Mouse (Mus musculus) adrenal gland (tissue): Measurements from ENCODE around the gene Nr4a1.

Experiments used
- intact Hi-C: fragments of 180-260 bp; cut with DNase I; formaldehyde crosslinking; loops from one replicate; pipeline ENCODE4 v1.15.1; 2025

Nr4a1 gene

GRCm38 (mm10) chr15:101232607-101233006 is 21.5 kb upstream of the Nr4a1 start:
- intact Hi-C loops: no loop called here

DNA sequence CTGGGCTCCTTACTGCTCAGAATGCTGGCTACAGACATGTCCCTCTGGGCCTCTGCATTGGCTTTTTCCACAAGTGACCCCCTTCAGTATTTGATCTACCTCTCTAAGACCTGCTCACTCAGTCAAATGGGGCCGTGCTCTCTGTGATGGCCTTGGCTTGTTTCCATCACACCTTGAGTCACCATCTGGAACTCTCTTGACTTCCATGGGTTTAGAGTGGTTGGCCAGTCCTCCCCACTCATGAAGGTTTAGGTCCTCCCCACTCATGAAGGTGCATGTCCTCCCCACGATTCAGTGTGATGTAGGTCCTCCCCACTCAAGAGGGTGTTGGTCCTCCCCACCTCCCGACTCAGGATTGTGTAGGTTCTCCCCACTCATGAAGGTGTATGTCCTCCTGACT is 20.9 kb upstream of the Nr4a1 start:
- intact Hi-C loops: no loop called here

GRCm38 (mm10) chr15:101233641-101234275 is 20.3 kb upstream of the Nr4a1 start:
- intact Hi-C loops: no loop called here

DNA sequence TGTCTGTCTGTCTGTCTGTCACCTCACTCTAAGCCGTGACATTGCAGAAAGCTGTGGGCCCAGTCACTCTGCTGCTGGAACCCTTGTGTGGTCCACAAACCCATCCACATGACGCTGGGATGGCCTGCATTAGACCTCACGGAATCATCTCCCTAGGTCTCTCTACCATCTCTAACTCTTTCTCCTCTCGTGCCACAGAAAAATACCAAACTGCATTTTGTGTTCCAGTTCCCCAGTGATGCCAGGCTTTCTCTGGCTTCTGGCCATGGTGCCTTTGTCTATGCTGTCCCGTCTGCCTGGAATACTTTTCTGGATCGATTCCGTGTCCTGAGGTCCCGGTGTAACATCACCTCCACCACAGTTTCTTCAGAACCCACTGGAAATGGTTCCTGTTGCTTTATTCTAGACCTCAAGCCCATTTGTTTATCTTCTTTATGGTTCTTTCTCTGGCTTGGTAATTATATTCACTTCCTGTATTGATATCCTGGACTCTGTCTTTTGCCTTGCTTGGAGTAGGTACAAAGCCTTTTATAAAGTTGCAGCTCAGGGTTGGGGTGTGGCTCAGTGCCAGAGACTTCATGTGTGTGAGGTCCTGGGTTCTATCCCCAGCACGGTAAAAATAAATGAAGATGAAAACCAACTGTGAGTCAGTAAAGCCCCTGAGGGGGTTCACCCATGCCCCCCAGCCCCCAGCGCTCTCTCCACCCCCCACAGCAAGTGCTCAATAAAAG is 19.3 kb upstream of the Nr4a1 start:
- intact Hi-C loops: no loop called here

GRCm38 (mm10) chr15:101235342-101235698 is 18.7 kb upstream of the Nr4a1 start:
- intact Hi-C loops: no loop called here

GRCm38 (mm10) chr15:101235728-101236327 is 18.2 kb upstream of the Nr4a1 start:
- intact Hi-C loops: no loop called here

GRCm38 (mm10) chr15:101236878-101237277 is 17.2 kb upstream of the Nr4a1 start:
- intact Hi-C loops: loop anchor here (1.0 kb wide), 1 partner anchor 15 kb away; no protein-coding TSS in a partner anchor

DNA sequence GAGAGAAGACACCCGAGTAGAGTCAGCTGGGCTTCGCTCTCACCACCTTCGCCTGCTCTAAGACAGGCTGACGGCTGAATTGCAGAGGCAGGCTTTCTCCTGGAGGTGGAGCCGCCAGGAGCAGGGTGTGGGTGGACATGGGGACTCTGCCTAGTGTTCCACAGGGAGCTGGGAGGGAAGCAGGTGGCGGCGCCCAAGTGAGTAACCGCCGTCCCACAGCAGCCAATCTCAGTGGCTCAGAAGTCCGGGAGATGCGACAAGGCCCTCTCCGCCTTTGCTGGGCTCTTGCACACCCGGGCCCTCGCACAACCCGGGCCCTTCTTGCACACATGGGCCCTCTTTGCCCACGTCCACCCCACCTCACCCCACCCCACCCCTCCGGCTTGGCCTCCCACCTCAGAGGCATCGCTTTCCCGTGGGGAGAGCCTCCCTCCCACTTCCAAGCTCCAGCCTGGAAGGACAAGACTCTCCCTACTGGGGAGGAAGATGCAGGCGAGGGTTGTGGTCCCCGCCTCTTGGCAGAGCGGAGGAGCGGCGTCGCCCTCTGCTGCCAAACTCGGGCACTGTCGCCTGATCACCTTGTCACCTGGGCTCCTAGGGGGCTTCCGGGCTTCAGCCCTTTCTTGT is 15.1 kb upstream of the Nr4a1 start:
- intact Hi-C loops: loop anchor here (2.0 kb wide), 1 partner anchor 78 kb away; no protein-coding TSS in a partner anchor

DNA sequence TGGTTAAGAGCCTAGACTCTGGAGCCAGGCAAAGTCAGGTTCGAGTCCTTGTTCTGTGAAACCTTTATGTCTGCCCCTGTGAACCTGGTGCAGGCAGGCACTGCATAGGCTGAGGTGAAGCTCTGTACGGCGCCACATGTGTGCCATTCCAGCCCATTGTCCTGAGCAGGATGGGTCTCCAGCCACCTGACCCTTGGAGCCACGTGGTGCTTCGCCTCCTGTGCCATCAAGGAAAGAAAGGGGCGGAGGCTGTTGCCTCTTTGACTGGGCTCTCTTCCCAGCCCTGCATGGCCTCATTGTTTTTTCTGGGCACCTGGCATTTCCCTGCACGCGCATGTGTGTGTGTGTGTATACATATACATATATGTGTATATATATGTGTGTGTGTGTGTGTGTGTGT is 14.2 kb upstream of the Nr4a1 start:
- intact Hi-C loops: loop anchor here (1.0 to 2.0 kb wide), 2 partner anchors 43 to 77 kb away; no protein-coding TSS in a partner anchor

GRCm38 (mm10) chr15:101240799-101241204 is 13.3 kb upstream of the Nr4a1 start:
- intact Hi-C loops: loop anchor here (1.0 kb wide), 1 partner anchor 42 kb away; no protein-coding TSS in a partner anchor

DNA sequence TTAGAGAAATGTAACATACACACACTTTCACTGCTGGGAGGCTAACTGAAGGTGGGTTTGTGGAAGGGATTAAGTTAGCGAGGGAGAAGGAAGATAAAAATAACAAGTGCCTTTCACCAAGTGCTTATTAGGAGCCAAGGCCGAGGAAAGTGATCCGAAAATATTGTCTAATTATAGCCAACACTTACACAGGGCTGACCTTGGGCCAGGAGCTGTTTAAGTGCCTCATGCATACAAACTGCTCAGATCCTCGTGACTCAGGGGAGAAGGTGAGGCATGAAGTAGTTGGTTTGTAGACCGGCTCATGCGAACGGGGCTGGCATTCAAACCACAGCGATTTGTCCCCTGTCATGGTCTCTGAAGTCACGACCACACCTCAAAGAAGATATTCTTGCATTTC is 12.8 kb upstream of the Nr4a1 start:
- intact Hi-C loops: no loop called here

GRCm38 (mm10) chr15:101241853-101242252 is 12.2 kb upstream of the Nr4a1 start:
- intact Hi-C loops: no loop called here

DNA sequence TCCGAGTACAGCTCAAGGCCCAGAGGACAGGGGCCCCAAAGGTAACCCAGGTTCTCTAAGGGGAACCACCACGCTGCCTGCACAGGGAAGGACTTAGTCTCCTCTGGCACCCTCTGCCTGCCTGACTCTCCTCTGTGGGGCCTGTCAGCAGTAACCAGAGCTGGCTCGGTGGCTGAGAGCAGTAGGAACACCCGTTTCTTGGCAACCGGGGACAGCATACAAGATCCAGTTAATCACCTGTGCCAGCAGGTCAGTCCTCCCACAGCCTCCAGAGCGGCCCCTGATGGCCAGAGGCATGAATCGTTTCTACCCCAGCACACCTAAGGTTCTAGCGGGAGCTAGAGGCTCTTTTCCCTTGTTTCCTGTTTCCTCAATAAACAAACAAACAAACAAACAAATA is 11.4 kb upstream of the Nr4a1 start:
- intact Hi-C loops: no loop called here

DNA sequence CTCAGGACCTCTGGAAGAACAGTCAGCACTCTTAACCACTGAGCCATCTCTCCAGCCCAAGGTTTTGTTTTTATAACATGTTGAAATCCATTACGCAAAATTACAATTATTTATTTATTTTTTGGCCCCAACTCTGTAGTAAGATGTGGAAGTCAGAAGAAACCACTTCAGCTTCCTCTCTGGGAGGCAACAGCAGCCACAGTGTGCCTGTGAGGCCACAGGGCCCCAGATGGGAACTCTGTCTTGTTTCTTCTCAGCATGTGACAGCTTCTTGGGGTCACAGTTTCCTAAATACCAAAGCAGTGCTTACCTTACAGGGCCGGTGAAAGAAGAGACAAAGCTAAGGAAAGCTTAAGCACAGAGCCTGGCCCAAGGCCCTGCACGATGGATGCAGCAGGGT is 10.1 kb upstream of the Nr4a1 start:
- intact Hi-C loops: no loop called here

DNA sequence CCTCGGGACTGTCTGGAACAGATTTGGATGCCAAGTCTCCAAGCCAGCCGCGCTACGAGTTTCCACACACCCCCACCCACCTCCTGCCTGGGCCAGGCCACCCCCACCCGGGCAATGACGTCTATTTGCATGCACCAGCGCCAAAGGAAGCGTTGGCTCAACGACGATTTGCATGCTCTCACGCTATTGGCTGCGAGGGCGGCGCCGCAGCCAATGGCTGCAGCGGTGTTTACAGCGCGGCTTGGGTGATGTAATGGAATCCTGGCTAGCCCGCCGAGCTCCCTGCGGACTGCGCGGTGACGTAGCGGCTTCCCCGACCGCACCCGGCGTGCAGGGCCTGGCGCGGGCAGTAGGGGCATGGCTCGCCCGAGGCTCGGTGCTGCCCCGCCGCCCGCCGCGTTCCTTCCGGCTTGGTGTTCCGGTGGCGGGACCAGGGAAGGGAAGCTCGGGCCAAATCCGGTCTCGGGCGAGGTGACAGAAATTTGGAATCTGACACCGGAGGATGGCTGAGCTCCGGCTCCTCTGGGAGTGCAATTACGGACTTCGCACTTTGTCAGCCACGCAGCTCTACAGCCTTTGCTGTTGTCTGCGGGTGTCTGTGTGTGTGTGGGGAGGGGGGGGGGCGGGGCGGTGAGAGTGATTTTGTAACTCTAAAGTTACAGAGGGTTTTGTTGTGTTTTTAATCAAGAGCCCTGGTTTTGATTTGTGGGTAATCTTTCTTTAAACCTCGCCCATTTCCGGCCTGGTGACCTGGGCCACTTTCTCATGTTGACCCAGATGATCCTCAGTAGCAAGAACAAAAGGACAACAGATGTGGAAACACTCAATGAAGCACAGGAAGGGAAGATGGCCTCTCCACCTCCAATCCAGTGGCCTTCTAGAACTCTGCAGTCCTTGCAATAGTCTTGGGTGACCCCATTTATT is 7.6 kb upstream of the Nr4a1 start:
- intact Hi-C loops: no loop called here

GRCm38 (mm10) chr15:101247155-101247498 is 6.9 kb upstream of the Nr4a1 start:
- intact Hi-C loops: no loop called here

DNA sequence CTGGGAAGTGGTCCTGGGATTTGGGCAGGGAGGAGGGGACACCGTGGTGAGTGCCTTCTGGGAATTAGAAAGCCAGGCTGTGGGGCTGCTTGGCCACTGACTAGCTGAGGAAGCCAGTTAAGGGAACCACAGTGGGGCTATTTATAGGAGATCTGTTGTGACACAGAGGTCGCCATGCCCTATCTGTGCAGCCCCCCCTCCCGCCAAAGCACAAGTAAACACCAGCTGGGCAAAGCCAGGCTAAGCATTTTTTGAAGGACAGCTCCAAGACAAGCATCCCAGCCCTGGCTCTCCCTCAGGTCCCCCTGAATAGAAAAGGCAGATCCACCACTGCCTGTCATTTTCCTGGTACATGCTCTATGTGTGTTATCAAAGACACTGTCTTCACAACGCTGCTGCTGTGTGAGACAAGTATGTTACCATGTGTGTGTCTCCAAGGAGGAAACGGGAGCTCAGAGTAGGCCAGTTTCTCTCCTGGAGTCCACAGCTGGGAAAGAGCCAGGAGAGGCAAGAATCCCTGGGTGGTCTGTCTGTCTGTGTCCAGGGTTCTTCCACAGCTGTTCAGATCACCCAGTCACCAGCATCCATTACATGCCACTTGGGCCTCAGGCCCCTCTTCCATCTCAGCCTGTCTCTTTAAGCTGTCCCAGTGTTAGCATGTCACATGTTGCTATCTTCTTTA is 5.9 kb upstream of the Nr4a1 start:
- intact Hi-C loops: no loop called here

GRCm38 (mm10) chr15:101250220-101250800 is 3.8 kb upstream of the Nr4a1 start:
- intact Hi-C loops: no loop called here

- intact Hi-C loops: no loop called here
Observed at GRCm38 (mm10) chr15:101251930-101252329, 2.1 kb upstream of the Nr4a1 start.

DNA sequence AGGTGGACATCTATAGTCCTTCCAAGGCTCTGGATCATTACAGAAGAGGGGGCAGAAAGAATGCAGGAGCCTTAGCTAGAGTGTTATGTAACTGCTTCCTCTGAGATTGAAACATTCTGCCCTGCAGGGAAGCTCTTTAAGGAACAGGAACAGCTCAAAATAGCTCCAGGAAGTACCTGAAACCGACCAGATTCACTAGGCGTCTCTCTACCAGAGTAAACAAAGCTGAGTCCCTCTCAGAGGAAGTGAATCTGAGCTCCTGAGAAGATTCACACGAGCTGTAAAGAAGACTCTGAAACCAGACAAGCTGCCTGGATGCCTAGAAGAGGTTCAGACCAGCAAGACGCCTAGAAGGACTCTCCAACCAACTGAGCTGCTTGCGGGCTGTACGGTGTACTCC is 1.5 kb upstream of the Nr4a1 start:
- intact Hi-C loops: no loop called here
